ENCODE assay signal across 19 mouse cellular contexts in genomic region chr1:39648584-39648983, GRCm38 (mm10). TPM values are rescaled to one million over a fixed set of nuclear protein-coding genes. Genes with fewer than 3 reads are reported as not detected.
A peak's percentile ranks its signal among the peaks of the same experiment; 100 is the strongest.
DNase-seq lines count a peak whose midpoint lies in the region; ATAC-seq and TF ChIP-seq lines count a peak whose summit lies in the region.
"Had no signal": no experiment of that assay in that cellular context is flagged by ENCODE, and none has a peak within 500 bp of the region (broad histone marks: within the 10 kb centered on the region; RNA-seq: fewer than 3 reads in every experiment).

No protein-coding gene starts in this region.

- 87% methylated on average over 7 of the region's 7 CpGs for WGBS in hindbrain, embryonic 15.5 days
- 87% methylated on average over 7 of the region's 7 CpGs for WGBS in hindbrain, embryonic 13.5 days
- WGBS in midbrain, embryonic 13.5 days = 78% methylated on average over 7 of the region's 7 CpGs
- 89% methylated on average over 7 of the region's 7 CpGs for WGBS in midbrain, embryonic 10.5 days

- no peak overlapping the region for H3K4me3 ChIP-seq in hindbrain, embryonic 15.5 days
- no peak overlapping the region for H3K4me3 ChIP-seq in hindbrain, embryonic 13.5 days
- no peak overlapping the region for H3K4me3 ChIP-seq in midbrain, embryonic 13.5 days (replicated peaks)
- no peak overlapping the region for H3K4me3 ChIP-seq in midbrain, embryonic 10.5 days
- no peak overlapping the region for H3K4me3 ChIP-seq in bone marrow macrophage, adult 2 months (ENCODE audit: insufficient read depth, low read length)
- H3K4me3 ChIP-seq: embryonic facial prominence, embryonic 10.5 days; forebrain, embryonic 13.5 days; heart, embryonic 12.5 days had no signal

- H3K9ac ChIP-seq in hindbrain, embryonic 15.5 days = no peak overlapping the region
- H3K9ac ChIP-seq in hindbrain, embryonic 13.5 days = no peak overlapping the region
- no peak overlapping the region for H3K9ac ChIP-seq in midbrain, embryonic 13.5 days (replicated peaks)
- H3K9ac ChIP-seq: forebrain, embryonic 13.5 days; forebrain, postnatal 0 days; heart, embryonic 12.5 days had no signal

- no peaks in the 10 kb centered on the region for H3K36me3 ChIP-seq in hindbrain, embryonic 15.5 days
- no peaks in the 10 kb centered on the region for H3K36me3 ChIP-seq in hindbrain, embryonic 13.5 days
- no peaks in the 10 kb centered on the region for H3K36me3 ChIP-seq in midbrain, embryonic 13.5 days
- H3K36me3 ChIP-seq in midbrain, embryonic 10.5 days = no peaks in the 10 kb centered on the region
- H3K36me3 ChIP-seq: embryonic facial prominence, embryonic 10.5 days; G1E; heart, embryonic 12.5 days had no signal

- no peak for ATAC-seq in hindbrain, embryonic 15.5 days (ENCODE audit: low FRiP score, low read depth)
- ATAC-seq in hindbrain, embryonic 13.5 days (ENCODE audit: low FRiP score) = no peak
- ATAC-seq in midbrain, embryonic 13.5 days = no peak
- ATAC-seq: forebrain, embryonic 13.5 days; forebrain, postnatal 0 days; hindbrain, embryonic 16.5 days had no signal

- TF ChIP-seq POLR2A in bone marrow macrophage, adult 2 months (IDR thresholded peaks at IDR 0.05; ENCODE audit: borderline replicate concordance, low read depth, low read length) = no peak

- TF ChIP-seq CTCF in bone marrow macrophage, adult 2 months (IDR thresholded peaks at IDR 0.05; ENCODE audit: low read depth, low read length) = no peak

- peaks cover 5% of the 10 kb centered on the region; the same call in 1 of the 2 replicates for H3K27me3 ChIP-seq in hindbrain, embryonic 15.5 days
- H3K27me3 ChIP-seq in hindbrain, embryonic 13.5 days = peaks cover 31% of the 10 kb centered on the region
- H3K27me3 ChIP-seq in midbrain, embryonic 13.5 days = peaks cover 27% of the 10 kb centered on the region
- peaks cover 51% of the 10 kb centered on the region for H3K27me3 ChIP-seq in midbrain, embryonic 10.5 days (ENCODE audit: low read depth, poor library complexity, severe bottlenecking)

- H3K27ac ChIP-seq in hindbrain, embryonic 15.5 days (replicated peaks) = no peak overlapping the region
- H3K27ac ChIP-seq in hindbrain, embryonic 13.5 days = no peak overlapping the region
- H3K27ac ChIP-seq in midbrain, embryonic 13.5 days = no peak overlapping the region
- no peak overlapping the region for H3K27ac ChIP-seq in midbrain, embryonic 10.5 days (replicated peaks)
- peak overlapping the region; percentile 38; the same call in 1 of the 2 replicates for H3K27ac ChIP-seq in bone marrow macrophage, adult 2 months (ENCODE audit: insufficient read depth, low read depth, low read length)
- H3K27ac ChIP-seq: embryonic facial prominence, embryonic 10.5 days; forebrain, embryonic 13.5 days had no signal

- peak overlapping the region; percentile 97; the same call in 1 of the 2 replicates for H3K4me2 ChIP-seq in hindbrain, embryonic 15.5 days
- no peak overlapping the region for H3K4me2 ChIP-seq in hindbrain, embryonic 13.5 days
- 0 out of 2 replicates have a peak overlapping the region, but pooled peaks have one; percentile 9 for H3K4me2 ChIP-seq in midbrain, embryonic 13.5 days (replicated peaks)
- H3K4me2 ChIP-seq: forebrain, embryonic 13.5 days; heart, embryonic 12.5 days had no signal

- no peaks in the 10 kb centered on the region for H3K9me3 ChIP-seq in hindbrain, embryonic 15.5 days
- no peaks in the 10 kb centered on the region for H3K9me3 ChIP-seq in hindbrain, embryonic 13.5 days
- no peaks in the 10 kb centered on the region for H3K9me3 ChIP-seq in midbrain, embryonic 13.5 days
- no peaks in the 10 kb centered on the region for H3K9me3 ChIP-seq in midbrain, embryonic 10.5 days (replicated peaks)
- H3K9me3 ChIP-seq: embryonic facial prominence, embryonic 10.5 days; forebrain, embryonic 13.5 days; G1E; heart, embryonic 12.5 days had no signal

- DNase-seq in midbrain, embryonic 10.5 days (ENCODE audit: low spot score) = no peak
- peak; percentile 68 for DNase-seq in A20 (ENCODE audit: low read depth, low spot score)
- no peak for DNase-seq in kidney, adult 18-20 months
- DNase-seq: adrenal gland, postnatal 14 days; cerebellum, adult 18-20 months; cerebellum, adult 9-11 months; cerebellum, postnatal 36 days; forebrain, postnatal 0 days; gastrocnemius, postnatal 14 days; heart, postnatal 36 days had no signal

- H3K4me1 ChIP-seq in hindbrain, embryonic 15.5 days (replicated peaks) = peaks cover 23% of the 10 kb centered on the region
- H3K4me1 ChIP-seq in hindbrain, embryonic 13.5 days (replicated peaks) = peaks cover 26% of the 10 kb centered on the region
- peaks cover 25% of the 10 kb centered on the region for H3K4me1 ChIP-seq in midbrain, embryonic 13.5 days (replicated peaks)
- H3K4me1 ChIP-seq in midbrain, embryonic 10.5 days = peaks cover 24% of the 10 kb centered on the region
- H3K4me1 ChIP-seq in bone marrow macrophage, adult 2 months (ENCODE audit: control insufficient read depth, insufficient read depth, low read length) = peaks cover 18% of the 10 kb centered on the region

RNA-seq across cellular contexts. Expression of gene Creg2, which starts 2.7 kb away (rescaled TPM):
- 8.1 and 9.9 TPM in 2 replicates for polyA plus RNA-seq in hindbrain, embryonic 15.5 days (2015; fragmentation: Nextera tagmentation; extraction: Ambion mirVana)
- 4.6 and 4.8 TPM in 2 replicates for polyA plus RNA-seq in hindbrain, embryonic 13.5 days (2015; fragmentation: Nextera tagmentation; extraction: Ambion mirVana)
- 3.7 and 3.8 TPM in 2 replicates for polyA plus RNA-seq in midbrain, embryonic 13.5 days (2015; fragmentation: Nextera tagmentation; extraction: Ambion mirVana)
- polyA plus RNA-seq in midbrain, embryonic 10.5 days (2016; fragmentation: Nextera tagmentation; extraction: Ambion mirVana) = 0.57 and 0.76 TPM in 2 replicates
- polyA plus RNA-seq in bone marrow macrophage, adult 2 months (2012; ENCODE audit: insufficient read depth, insufficient read length, missing spikeins) = 4.5 and 5.3 TPM in 2 replicates
- polyA plus RNA-seq: G1E had no signal
